Mouse (Mus musculus): ENCODE measurements at regions not wholly inside any gene's neighbourhood (a gene's known extent, or its start where the extent isn't known, plus 50 kb on each side); places are given as distances from the start of the nearest gene placed in this dataset.
"Not testable (repeated sequence)": the region's sequence is repeated elsewhere in the genome, so short reads cannot be mapped to it uniquely, and the experiment has no call there.

GRCm38 (mm10) chr13:46023630-46024041 is 58.8 kb upstream of the Atxn1 start:
- no peak for DNase-seq

DNA sequence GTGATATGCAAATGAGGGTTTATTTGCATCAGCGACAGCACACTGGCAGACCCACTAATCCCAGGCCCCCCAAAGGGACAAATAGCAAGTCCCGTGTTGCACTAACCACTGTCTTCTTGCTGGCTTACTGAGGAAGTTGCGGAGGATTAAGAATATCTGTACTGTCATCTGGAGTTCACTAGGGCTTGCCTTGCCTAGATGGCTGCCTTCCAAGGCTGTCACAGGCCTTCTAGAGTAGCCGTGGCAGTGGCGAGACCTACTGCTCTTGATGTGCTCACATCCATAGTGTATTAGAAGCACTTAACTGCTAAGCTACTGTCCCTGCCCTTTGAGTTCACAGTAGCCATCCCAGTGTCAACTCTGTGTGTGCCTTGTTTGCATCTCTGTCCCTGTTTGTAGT is 58.4 kb upstream of the Atxn1 start:
- no peak for DNase-seq

GRCm38 (mm10) chr13:46020945-46021835 is 56.4 kb upstream of the Atxn1 start:
- no peak for DNase-seq

DNA sequence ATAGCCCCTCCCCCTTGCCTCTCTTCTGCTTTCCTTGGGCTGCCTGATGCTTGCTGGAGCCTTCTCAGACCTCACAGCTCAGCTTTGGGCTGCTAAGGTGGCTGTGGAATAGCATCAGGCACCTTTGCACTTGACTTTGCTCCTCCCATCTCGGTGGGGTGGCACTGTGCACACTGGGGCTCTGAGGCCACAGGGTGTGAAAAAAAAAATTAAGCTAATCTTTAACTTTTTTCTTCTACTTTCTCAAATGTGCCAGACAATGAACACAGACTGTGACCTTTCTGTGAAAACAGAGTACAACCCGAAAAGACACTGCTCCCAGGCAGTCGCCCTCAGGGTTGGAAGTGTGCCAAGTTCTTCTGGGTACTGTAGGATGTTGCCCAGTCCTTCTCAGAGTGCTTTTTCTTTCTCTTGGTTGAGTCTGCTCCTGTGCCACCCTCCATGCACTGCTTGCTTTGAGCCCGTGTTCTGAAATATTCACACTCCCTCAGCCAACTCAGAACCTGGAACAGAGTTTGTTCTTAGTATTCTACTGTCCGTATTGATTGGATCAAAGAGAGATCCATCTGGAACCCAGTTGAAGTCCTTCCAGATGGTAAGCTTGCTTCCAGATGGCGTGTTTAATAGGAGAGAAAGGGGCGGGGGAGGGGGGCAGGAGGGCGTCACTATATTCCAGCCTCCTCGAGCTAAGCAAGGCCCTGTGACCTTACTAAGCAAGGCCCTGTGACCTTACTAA is 54.8 kb upstream of the Atxn1 start:
- DNase-seq: no peak

DNA sequence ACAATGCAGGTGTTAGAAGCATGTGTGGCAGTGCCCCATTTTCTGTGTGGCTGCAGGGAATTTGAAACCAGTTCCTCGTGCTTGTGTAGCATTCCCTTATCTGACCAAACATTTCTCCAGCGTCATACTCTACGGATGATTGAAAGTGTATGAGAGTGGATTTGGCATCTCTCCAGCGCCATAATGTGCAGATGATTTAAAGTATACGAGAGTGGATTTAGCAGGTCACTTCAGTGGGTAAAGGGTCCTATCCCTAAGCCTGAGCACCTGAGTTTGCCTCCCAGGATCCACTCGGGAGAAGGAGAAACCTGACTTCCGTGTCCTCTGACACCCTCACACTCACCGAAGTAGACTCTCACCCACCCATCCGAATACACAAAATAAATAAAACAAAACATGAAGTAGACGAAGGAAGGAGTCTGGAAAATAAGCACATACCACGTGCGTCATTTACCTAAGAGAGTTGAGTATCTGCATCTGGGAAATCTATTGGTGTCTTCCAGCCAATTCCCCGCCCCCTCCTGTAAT is 54.2 kb upstream of the Atxn1 start:
- no peak for DNase-seq

DNA sequence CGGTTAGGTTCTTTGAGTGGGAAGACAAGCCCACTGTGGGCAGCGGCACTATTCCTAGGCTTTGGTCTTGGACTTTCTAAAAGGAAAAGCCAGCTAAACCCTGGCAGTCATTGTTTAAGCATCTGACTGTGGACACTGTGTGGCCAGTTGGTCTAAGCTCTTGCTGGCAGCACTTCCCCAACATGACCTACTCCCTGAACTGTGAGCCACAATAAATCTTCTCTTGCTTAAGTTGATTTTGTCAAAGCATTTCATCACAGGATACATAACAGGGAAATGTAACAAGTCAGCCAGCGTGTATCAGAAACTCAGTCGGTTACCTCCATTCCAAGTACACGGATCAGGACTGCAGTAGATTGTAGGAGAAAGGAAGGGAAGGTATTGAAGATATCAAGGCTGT is 52.9 kb upstream of the Atxn1 start:
- no peak for DNase-seq

- not testable (repeated sequence) for DNase-seq
Observed at GRCm38 (mm10) chr13:46017011-46017410, 52.2 kb upstream of the Atxn1 start.

DNA sequence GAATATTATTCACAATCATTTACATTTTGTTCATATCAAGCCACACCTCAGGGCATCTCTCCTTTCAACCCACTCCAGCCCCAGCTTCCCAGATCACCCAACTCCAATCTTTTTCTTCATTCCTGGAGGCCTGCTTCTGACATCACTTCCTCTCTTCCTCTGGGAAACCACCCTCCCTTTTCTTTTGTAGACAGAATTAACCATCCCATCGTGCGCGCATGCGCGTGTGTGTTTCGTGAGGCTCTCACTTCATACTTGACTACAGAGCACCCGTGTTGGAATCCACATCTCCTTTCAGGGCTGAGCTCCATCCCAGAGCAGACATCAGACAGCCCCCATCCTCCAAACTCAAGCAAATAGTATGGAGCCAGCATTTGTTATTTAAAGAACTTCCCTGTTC is 50.4 kb upstream of the Atxn1 start:
- no peak for DNase-seq

GRCm38 (mm10) chr13:46014637-46015036 is 49.8 kb upstream of the Atxn1 start:
- DNase-seq: no peak
